Mouse (Mus musculus) testis, adult 2 months (tissue): ENCODE measurements around the gene Tns3. TPM values are rescaled to one million over a fixed set of nuclear protein-coding genes. Genes with fewer than 3 reads are reported as not detected.

ENCODE experiments used
- H3K27ac ChIP-seq: fragments of 200-500 bp; 2 replicates; pipeline ENCODE4 v1.5.1; 2012; ENCODE audit warnings: low read depth, low read length; ENCODE audit not compliant: control insufficient read depth, insufficient read depth
- H3K27me3 ChIP-seq: fragments of 200-500 bp; 2 replicates; pipeline ENCODE4 v1.6.1; 2012; ENCODE audit warnings: mild to moderate bottlenecking, low read length, moderate library complexity; ENCODE audit not compliant: control insufficient read depth, insufficient read depth
- H3K36me3 ChIP-seq: fragments of 200-500 bp; 2 replicates; pipeline ENCODE4 v1.6.1; 2012; ENCODE audit warnings: mild to moderate bottlenecking, low read length; ENCODE audit not compliant: control insufficient read depth, insufficient read depth
- H3K4me1 ChIP-seq: fragments of 200-500 bp; 2 replicates; pipeline ENCODE4 v1.6.1; 2012; ENCODE audit warnings: low read length; ENCODE audit not compliant: control insufficient read depth, insufficient read depth
- H3K4me3 ChIP-seq: fragments of 200-500 bp; 2 replicates; pipeline ENCODE4 v1.5.1; 2012; ENCODE audit warnings: low read depth, mild to moderate bottlenecking, low read length, moderate library complexity, mixed read lengths; ENCODE audit not compliant: control insufficient read depth
- CTCF ChIP-seq: fragments of 200-500 bp; IDR thresholded peaks from 2 replicates; pipeline ENCODE4 v1.5.1; 2012; ENCODE audit warnings: low read depth, mild to moderate bottlenecking, inconsistent platforms, low read length, moderate library complexity; ENCODE audit not compliant: control insufficient read depth, insufficient read depth, insufficient replicate concordance
- POLR2A ChIP-seq: fragments of 200-500 bp; IDR thresholded peaks from 2 replicates; pipeline ENCODE4 v1.6.1; 2012; ENCODE audit warnings: low read depth, mild to moderate bottlenecking, inconsistent platforms, low read length, moderate library complexity; ENCODE audit not compliant: control insufficient read depth
- polyA plus RNA-seq: library from polyadenylated mRNA; depleted of rRNA; stranded (reverse); fragments of >200 nt; gene quantifications from 2 replicates; pipeline ENCODE4 v1.2.3, GENCODE M21; 2012

The Tns3 gene
- polyA plus RNA-seq, 1 experiment = 6.6 TPM

- no peak overlapping the region for H3K4me3 ChIP-seq
- TF ChIP-seq CTCF (no peak), POLR2A (no peak)
- H3K27ac ChIP-seq = no peak overlapping the region
- H3K36me3 ChIP-seq = no peaks in the 10 kb centered on the region
- peaks cover 2% of the 10 kb centered on the region for H3K4me1 ChIP-seq
- H3K27me3 ChIP-seq = no peaks in the 10 kb centered on the region
Observed at GRCm38 (mm10) chr11:8532112-8532747, 132.1 kb downstream of the Tns3 start.

- Histone ChIP-seq H3K36me3 (no peaks in the 10 kb centered on the region), H3K4me3 (no peak overlapping the region), H3K27me3 (no peaks in the 10 kb centered on the region), H3K4me1 (peaks cover 2% of the 10 kb centered on the region), H3K27ac (no peak overlapping the region)
- TF ChIP-seq POLR2A = no peak
- no peak for TF ChIP-seq CTCF
Observed at GRCm38 (mm10) chr11:8530506-8530905, 133.8 kb downstream of the Tns3 start.

- H3K4me3 ChIP-seq = no peak overlapping the region
- H3K27me3 ChIP-seq = no peaks in the 10 kb centered on the region
- TF ChIP-seq POLR2A (no peak), CTCF (no peak)
- peaks cover 2% of the 10 kb centered on the region for H3K4me1 ChIP-seq
- no peak overlapping the region for H3K27ac ChIP-seq
- no peaks in the 10 kb centered on the region for H3K36me3 ChIP-seq
Observed at GRCm38 (mm10) chr11:8530036-8530435, 134.3 kb downstream of the Tns3 start.

GRCm38 (mm10) chr11:8525463-8526145 is 138.7 kb downstream of the Tns3 start:
- peaks cover 3% of the 10 kb centered on the region; the same call in 1 of the 2 replicates for H3K4me1 ChIP-seq
- H3K4me3 ChIP-seq = no peak overlapping the region
- H3K36me3 ChIP-seq = no peaks in the 10 kb centered on the region
- H3K27ac ChIP-seq = no peak overlapping the region
- TF ChIP-seq POLR2A = no peak
- TF ChIP-seq CTCF = no peak
- no peaks in the 10 kb centered on the region for H3K27me3 ChIP-seq

- H3K4me3 ChIP-seq = no peak overlapping the region
- H3K27ac ChIP-seq = no peak overlapping the region
- peaks cover 3% of the 10 kb centered on the region; the same call in 1 of the 2 replicates for H3K4me1 ChIP-seq
- TF ChIP-seq POLR2A (no peak), CTCF (peak; percentile 43; the same call in 1 of the 2 replicates)
- H3K27me3 ChIP-seq = no peaks in the 10 kb centered on the region
- H3K36me3 ChIP-seq = no peaks in the 10 kb centered on the region
Observed at GRCm38 (mm10) chr11:8523344-8524126, 140.8 kb downstream of the Tns3 start.

GRCm38 (mm10) chr11:8513359-8514253 is 150.7 kb downstream of the Tns3 start:
- TF ChIP-seq CTCF (no peak), POLR2A (no peak)
- Histone ChIP-seq H3K4me3 (no peak overlapping the region), H3K27me3 (no peaks in the 10 kb centered on the region), H3K36me3 (no peaks in the 10 kb centered on the region), H3K27ac (no peak overlapping the region), H3K4me1 (no peaks in the 10 kb centered on the region)

- Histone ChIP-seq H3K36me3 (no peaks in the 10 kb centered on the region), H3K4me3 (no peak overlapping the region), H3K27ac (no peak overlapping the region), H3K27me3 (no peaks in the 10 kb centered on the region), H3K4me1 (no peaks in the 10 kb centered on the region)
- TF ChIP-seq POLR2A = no peak
- no peak for TF ChIP-seq CTCF
Observed at GRCm38 (mm10) chr11:8510294-8510693, 154.0 kb downstream of the Tns3 start.
